Mouse (Mus musculus): ENCODE measurements at regions not wholly inside any gene's neighbourhood (a gene's known extent, or its start where the extent isn't known, plus 50 kb on each side); places are given as distances from the start of the nearest gene placed in this dataset.

DNA sequence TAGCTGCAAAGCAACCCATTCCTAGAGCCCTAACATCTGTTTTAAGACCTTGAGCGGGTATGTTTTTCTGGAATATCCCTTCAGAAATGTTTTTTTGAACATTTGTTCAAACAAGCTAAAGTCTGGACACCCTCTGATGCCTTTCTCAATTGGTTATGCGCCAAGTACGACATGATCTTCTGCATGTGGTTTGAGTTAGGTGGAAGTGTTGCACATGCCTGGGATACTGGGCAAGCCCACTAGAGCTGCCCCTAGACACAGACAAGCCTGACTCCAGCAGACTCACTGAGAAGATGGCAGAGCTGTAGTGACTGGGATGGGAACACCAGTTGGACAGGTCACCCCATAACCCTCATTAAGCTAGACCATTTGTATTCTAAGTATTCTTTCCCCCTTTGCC is 153.2 kb upstream of the Cypt2 start:
- POLR2A ChIA-PET: no interaction called here

GRCm38 (mm10) chrX:105366284-105366683 is 133.3 kb upstream of the Cypt2 start:
- CTCF ChIA-PET: interaction anchor here in 1 of 4 experiments (0.6 kb wide), 1 partner anchor 196 kb away, joined by 5 read pairs; no protein-coding TSS in a partner anchor

More for the DNA sequence above, 153.2 kb upstream of the Cypt2 start:
- CTCF ChIA-PET: no interaction called here

GRCm38 (mm10) chrX:105367979-105368378 is 131.6 kb upstream of the Cypt2 start:
- CTCF ChIA-PET: no interaction called here
- POLR2A ChIA-PET: no interaction called here

More at GRCm38 (mm10) chrX:105366284-105366683, 133.3 kb upstream of the Cypt2 start:
- POLR2A ChIA-PET: no interaction called here

DNA sequence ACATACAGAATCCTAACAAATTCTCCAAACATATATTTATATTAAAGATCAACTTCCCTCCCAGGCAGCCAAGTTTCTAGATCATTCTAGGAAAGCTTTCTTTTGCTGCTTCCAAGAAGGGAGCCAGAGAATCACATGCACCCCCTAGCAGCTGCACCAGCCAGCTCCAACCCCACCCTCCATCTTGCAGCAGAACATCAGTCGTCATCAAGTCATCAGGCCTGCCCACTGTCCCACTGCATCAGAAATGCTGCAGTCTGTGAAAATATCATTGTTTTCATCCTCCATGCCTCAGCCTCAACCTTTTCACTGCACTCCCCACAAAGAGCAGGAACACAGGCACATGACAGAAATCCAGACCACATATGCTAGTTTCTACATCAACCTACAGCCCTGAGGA is 109.1 kb upstream of the Cypt2 start:
- ChIA-PET CTCF (no interaction called here), POLR2A (interaction anchor here in 1 of 4 experiments (0.6 kb wide), 1 partner anchor 10 kb away, joined by 3 read pairs; no protein-coding TSS in a partner anchor)

DNA sequence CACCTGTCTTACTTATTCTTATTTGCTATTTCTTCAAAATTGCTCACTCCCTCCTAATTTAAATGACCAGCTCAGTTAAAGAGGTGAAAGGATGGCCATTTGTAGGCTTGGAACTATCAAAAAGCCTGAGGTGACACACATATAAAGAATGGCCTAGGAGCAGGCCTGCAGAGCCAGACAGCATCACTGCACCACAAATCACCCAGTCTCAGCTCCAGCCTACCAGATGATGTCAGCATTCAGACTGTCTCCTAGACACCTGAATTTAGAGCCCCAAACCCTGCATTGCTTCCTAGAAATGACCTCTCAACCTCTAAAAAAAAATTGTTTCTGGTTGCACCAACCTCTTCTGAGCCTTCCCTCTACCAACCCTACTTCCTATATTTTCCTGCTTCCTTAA is 108.5 kb upstream of the Cypt2 start:
- POLR2A ChIA-PET: no interaction called here

DNA sequence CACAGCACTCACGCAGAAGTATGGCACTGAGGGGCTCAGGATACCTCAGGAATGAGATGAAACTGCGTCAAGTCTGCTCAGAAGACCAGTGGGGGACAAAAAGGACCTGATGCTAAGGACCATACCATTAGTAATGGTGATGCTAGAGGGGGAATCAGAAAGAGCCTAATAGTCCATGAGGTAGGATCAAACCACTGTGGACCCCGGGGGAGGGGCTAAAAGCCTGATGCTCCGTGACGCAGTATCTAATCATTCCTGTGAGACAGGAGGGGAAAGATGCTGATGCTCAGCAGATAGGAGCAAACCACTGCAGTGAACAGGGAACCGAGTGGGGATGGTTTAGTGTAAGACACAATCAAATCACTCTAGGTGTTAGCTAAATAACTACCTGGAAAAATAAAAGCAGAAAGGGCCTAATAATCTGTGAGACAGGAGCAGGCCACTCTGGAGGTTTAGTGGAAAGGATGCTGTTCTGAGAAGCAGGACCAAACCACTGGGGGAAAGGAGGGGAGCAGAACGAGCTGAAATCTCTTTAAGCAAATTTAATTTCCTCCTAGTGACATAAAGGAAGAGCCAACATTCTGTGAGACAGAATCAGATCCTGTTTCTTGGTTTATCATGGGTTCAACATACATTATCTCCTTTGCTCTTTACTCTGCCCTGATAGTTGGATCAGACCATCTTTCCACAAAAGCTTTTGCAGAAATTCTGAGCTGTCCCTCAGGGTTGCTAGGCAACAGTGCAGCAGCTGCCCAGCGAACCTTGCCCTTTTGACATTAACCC is 107.7 kb upstream of the Cypt2 start:
- ChIA-PET POLR2A (no interaction called here), CTCF (no interaction called here)

More for the DNA sequence above, 108.5 kb upstream of the Cypt2 start:
- CTCF ChIA-PET: no interaction called here

DNA sequence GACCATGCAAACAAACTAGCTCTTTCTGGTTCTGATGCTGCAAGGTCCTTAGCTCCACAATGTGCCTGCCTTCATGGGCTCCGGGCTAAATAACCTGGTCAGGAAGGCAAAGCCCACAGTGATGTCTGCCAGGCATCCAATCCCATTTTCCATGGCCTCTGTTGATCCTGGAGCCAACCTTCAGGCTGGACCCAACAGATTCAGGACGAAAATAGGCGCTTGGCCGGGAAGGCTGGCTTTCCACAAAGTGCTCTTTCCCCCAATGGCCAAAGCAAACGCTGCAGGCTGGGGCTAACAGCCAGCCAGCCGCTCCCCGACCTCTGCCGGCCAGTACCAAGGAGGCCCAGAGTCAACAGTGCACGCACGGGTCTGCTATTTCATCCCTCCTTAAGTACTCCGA is 106.3 kb upstream of the Cypt2 start:
- POLR2A ChIA-PET: no interaction called here
- CTCF ChIA-PET: no interaction called here

DNA sequence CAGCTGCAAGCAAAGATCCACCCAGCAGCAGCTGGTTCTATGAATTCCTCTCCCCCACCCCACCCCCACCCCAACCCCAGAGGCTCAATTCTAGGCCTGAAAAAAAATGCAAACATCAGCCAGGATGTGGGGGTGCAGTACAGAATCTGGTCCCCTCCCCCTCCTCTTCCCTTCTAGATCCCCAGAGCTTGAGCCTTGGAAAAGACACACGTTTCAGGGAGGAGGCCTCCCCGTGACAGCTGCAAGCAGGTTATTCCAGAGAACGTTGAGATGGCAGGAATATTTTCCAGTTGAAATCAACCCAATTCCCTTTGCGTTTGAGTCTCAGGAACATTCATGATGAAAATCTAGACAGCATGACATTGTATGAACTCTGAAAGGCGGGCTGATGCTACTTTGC is 86.2 kb upstream of the Cypt2 start:
- POLR2A ChIA-PET: no interaction called here
- CTCF ChIA-PET: no interaction called here

- ChIA-PET POLR2A (interaction anchor here in 1 of 4 experiments (0.6 kb wide), 1 partner anchor 34 kb away, joined by 4 read pairs; no protein-coding TSS in a partner anchor), CTCF (no interaction called here)
Observed at GRCm38 (mm10) chrX:105420976-105421375, 78.6 kb upstream of the Cypt2 start.

Measured in embryonic stem cell, embryonic (primary cell).